In the genomic region with DNA sequence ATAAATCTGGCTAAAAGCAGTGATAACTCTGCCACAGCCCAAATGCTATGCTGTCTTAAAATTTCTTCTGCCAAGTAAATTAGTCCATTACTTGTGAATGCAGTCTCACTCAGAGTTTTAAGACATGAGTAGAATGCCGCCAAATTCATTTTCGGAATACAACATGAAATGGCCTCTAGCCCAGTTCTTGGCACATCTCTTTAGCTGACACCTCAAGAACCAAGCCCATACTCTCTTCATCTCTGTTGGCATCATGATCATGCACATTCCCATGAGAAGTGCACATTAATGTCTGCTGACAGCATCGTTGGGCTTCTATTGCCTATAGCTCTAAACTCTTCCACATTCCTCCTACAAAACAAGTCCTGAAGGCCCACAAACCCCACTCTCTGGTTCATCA, we compare ENCODE assay signal across 32 mouse cellular contexts.
"Had no signal": no experiment of that assay in that cellular context is flagged by ENCODE, and none has a peak within 500 bp of the region (broad histone marks: within the 10 kb centered on the region; RNA-seq: fewer than 3 reads in every experiment).

No protein-coding gene starts in this region.

- ATAC-seq: liver, embryonic 12.5 days; liver, postnatal 0 days; lung, postnatal 0 days; midbrain, embryonic 13.5 days; midbrain, embryonic 15.5 days; midbrain, embryonic 16.5 days had no signal

- H3K9me3 ChIP-seq: limb, embryonic 10.5 days; limb, embryonic 12.5 days; limb, embryonic 13.5 days; limb, embryonic 15.5 days; liver, embryonic 12.5 days; liver, embryonic 13.5 days; liver, embryonic 15.5 days; lung, embryonic 15.5 days; megakaryocyte, embryonic 14.5 days; midbrain, embryonic 10.5 days; midbrain, embryonic 12.5 days; midbrain, embryonic 13.5 days; midbrain, embryonic 15.5 days; neural tube, embryonic 12.5 days had no signal

- H3K4me3 ChIP-seq: limb, embryonic 10.5 days; limb, embryonic 12.5 days; limb, embryonic 13.5 days; limb, embryonic 15.5 days; liver, embryonic 12.5 days; liver, embryonic 13.5 days; liver, embryonic 15.5 days; lung, embryonic 15.5 days; megakaryocyte, embryonic 14.5 days; midbrain, embryonic 10.5 days; midbrain, embryonic 12.5 days; midbrain, embryonic 13.5 days; midbrain, embryonic 15.5 days; myocyte; neural tube, embryonic 12.5 days had no signal

- H3K9ac ChIP-seq: limb, embryonic 12.5 days; limb, embryonic 13.5 days; limb, embryonic 15.5 days; liver, embryonic 12.5 days; liver, embryonic 13.5 days; liver, embryonic 14.5 days; liver, embryonic 15.5 days; liver, postnatal 0 days; lung, embryonic 14.5 days; lung, embryonic 15.5 days; midbrain, embryonic 12.5 days; midbrain, embryonic 13.5 days; midbrain, embryonic 15.5 days; neural tube, embryonic 12.5 days had no signal

- H3K27ac ChIP-seq: limb, embryonic 10.5 days; limb, embryonic 12.5 days; limb, embryonic 13.5 days; limb, embryonic 15.5 days; liver, embryonic 12.5 days; liver, embryonic 13.5 days; liver, embryonic 14.5 days; liver, embryonic 15.5 days; lung, embryonic 15.5 days; macrophage; midbrain, embryonic 10.5 days; midbrain, embryonic 12.5 days; midbrain, embryonic 13.5 days; midbrain, embryonic 15.5 days; neural tube, embryonic 12.5 days had no signal

- H3K4me1 ChIP-seq: limb, embryonic 12.5 days; limb, embryonic 13.5 days; limb, embryonic 15.5 days; liver, embryonic 12.5 days; liver, embryonic 13.5 days; liver, embryonic 15.5 days; midbrain, embryonic 10.5 days; midbrain, embryonic 12.5 days; midbrain, embryonic 13.5 days; midbrain, embryonic 15.5 days; neural tube, embryonic 12.5 days had no signal

- H3K36me3 ChIP-seq: limb, embryonic 10.5 days; limb, embryonic 12.5 days; limb, embryonic 13.5 days; limb, embryonic 15.5 days; liver, embryonic 12.5 days; liver, embryonic 13.5 days; liver, embryonic 15.5 days; lung, embryonic 15.5 days; midbrain, embryonic 10.5 days; midbrain, embryonic 12.5 days; midbrain, embryonic 13.5 days; midbrain, embryonic 15.5 days; neural tube, embryonic 12.5 days had no signal

- H3K4me2 ChIP-seq: limb, embryonic 12.5 days; limb, embryonic 13.5 days; limb, embryonic 15.5 days; liver, embryonic 11.5 days; liver, embryonic 12.5 days; liver, embryonic 13.5 days; liver, embryonic 15.5 days; lung, embryonic 14.5 days; lung, embryonic 15.5 days; midbrain, embryonic 11.5 days; midbrain, embryonic 12.5 days; midbrain, embryonic 13.5 days; midbrain, embryonic 15.5 days; neural tube, embryonic 12.5 days had no signal

- H3K27me3 ChIP-seq: limb, embryonic 12.5 days; limb, embryonic 13.5 days; limb, embryonic 15.5 days; liver, embryonic 13.5 days; liver, embryonic 15.5 days; lung, embryonic 15.5 days; megakaryocyte, embryonic 14.5 days; midbrain, embryonic 12.5 days; midbrain, embryonic 13.5 days; midbrain, embryonic 15.5 days; neural tube, embryonic 12.5 days had no signal

- DNase-seq: left cerebral cortex, postnatal 4 days; liver; liver, embryonic 13.5 days; liver, postnatal 0 days; lung, adult 18-20 months; lung, adult 2 months; lung, embryonic 14.5 days; lung, postnatal 10 days; lung, postnatal 14 days; lung, postnatal 36 days; lung, postnatal 4 days; midbrain, embryonic 14.5 days had no signal
